Mouse (Mus musculus) lung, adult 18-20 months (tissue): ENCODE measurements around the gene Nrg4.

Source experiments
- DNase-seq, 2 experiments: peaks; one replicate each; pipeline ENCODE4 v3.0.0; 2022; ENCODE audit warnings: mixed read lengths in 2 of 2

Gene Nrg4

DNA sequence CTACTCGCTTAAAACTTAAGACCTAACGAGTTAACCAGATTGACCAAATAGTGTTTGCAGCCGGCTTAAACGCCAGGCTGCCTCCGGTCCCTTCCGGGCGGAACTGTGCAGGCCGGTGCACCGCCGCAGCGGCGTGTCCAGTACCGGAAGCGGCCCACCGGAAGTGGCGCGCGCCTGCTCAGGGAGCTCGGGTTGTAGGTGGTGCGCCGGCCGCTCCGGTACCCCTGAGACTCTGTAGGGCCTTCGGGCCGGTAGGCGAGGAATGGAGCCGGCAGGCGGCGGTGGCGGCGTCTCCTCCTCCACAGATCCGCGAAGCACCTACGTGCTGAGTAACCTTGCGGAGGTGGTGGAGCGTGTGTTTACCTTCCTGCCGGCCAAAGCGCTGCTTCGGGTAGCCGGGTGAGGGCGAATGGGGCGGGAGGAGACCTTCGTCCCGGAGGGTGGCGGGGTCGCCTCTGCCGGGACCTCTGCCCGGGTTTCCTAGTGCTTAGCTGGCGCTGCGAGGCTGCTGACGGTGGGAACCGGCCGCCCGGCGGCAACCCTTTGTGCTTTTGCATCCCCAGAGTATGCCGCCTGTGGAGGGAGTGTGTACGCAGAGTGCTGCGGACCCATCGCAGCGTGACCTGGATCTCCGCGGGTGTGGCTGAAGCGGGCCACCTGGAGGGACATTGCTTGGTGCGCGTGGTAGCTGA lies 117.7 kb downstream of the Nrg4 start, which contains the start of gene Fbxo22:
Fbxo22 (plus strand) TSS at position 136 of the 692 bp plus-strand sequence.
- peak; percentile 79 to 87 for DNase-seq

DNA sequence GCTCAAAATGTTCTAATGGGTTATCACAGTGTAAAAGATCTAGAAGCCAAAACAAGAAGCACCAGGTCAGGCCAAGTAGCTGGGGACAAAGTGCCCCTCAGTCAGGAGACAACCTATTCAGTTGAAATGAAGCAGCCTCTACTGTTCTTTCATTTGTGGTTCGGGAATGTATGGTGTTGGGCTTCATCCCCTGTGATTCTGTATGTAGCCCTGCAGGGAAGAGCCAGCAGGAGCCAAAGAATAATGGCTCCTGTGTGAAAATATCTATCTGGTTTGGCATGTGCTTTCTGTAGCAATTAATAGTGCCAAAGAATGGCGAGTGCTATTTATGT lies 118.2 kb downstream of the Nrg4 start:
- DNase-seq, result no peak

DNA sequence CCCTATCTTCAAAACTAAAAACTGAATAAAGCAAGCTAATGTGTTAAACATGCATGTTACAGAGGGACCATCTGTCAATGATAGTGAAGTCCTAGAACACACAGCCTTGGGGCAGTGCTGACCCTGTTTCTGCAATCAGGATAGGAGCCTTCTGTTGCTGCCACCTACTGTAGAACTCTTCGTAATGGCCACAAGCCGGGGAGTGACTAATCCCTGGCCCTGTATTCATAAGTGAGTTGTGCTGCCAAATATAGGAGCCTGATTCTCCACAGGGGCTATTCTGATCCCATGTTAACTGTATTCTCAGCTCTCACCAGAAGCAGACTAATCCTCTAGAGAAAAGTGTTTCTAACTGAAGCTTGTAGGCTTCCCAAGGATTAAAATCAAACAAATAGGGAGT lies 127.3 kb downstream of the Nrg4 start:
- DNase-seq, result no peak

DNA sequence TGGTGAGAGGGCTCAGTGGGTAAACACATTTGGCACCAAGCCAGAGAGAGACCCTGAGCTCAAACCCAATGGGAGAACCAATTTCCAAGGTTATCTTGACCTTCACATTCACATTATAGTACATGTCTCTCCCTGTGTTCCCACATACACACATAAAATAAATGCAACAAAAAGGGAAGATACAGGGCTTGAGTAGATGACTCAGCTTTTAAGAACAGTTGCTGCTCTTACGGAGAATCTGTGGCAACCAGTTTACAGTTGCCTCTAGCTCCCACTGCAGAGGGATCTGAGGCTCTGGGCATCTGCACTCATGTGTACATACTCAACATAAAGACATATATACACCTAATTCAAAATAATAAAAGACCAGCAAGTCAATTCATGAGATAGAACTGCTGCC lies 128.4 kb downstream of the Nrg4 start:
- DNase-seq, result no peak

DNA sequence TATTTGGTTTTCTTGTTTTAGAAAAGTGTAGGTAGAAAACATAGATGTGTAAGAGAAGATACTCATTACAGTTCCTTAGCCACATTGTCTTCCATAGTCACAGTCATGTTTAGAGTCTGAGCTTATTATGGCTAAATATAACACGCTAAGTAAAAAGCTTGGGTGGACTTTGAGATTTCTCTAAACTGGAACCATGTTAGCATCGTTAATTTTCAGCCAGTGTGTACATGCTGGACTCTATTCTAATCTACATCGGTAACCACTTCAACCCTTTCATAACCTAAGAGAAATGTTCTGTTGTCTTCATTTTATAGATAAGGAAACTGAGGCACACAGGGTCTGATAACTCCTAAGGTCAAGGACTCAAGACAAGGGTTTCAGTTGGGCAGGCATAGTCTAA lies 130.8 kb downstream of the Nrg4 start:
- no peak for DNase-seq

DNA sequence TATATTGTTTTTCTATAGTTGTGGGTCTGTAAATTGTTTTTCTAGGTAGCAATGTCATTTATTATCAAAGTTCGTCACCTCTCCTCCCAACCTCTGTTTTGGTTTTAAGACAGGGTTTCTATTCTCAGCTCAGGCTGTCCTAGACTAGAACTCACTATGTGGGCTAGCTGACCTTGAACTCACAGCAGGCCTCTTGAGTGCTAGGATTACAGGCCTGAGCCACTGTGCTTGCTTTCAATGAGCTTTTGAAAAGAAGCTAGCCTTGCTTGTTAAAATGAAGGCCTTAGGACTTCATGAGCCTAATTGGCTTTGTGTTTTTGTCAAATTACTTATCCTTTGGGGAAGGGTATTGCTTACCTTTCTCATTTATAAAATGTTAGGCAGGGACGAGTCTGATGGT lies 152.4 kb downstream of the Nrg4 start:
- no peak for DNase-seq

DNA sequence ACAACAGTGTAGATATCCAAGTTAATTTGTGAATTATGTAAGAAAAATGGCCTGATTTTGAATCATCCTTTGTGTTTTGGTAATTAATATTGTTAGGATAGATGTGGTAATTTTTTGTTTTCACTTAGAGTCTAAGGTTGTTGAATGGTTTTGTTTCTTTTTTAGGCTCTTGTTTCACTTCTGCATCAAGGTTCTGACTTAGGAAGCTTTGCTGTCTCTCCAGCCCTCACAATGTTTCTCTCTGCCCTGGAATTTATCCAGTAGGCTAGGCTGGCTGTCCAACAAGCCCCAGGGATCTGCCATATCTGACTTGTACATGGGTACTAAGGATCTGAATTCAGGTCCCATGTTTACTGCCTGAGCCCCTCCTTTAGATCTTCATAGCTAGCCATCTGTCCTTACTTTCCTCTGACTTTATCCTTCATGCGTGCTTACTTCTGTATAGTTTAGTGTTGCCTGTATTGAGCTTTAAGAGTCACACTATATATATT lies 154.4 kb downstream of the Nrg4 start:
- no peak for DNase-seq

DNA sequence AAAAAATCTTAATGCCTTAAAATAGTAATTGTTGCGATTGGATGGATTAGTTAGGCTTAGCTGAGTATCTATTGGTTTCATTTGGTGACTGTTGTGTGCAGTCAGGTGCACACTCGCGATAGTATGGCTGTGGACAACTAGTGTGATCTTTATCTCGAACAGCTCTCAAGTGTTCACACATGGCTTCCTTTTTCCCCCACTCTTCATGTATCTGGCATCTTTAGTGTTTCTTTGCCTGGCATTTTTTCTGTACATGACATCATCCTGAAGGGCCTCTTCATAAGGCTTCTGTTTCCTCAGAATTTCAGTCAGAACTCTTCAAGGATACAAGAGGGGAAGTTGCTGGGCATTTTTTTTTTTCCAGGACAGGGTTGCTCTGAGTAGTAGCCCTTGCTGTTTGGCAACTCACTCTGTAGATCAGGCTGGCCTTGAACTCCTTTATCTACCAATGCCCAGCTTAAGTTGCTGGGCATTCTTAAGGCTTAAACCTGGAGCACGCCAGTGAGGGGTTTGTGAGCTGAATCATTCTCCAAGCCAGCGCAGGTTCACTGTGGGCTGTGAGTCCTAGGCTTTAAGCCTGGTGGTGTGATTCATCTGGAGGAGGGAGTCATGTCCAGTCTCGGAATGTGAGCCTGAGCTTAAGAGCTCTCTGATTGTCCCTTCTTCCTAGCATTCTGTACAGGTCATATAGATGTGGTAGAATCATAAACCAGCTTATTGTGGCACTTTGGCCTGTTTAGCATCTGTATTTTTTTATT lies 155.8 kb downstream of the Nrg4 start:
- DNase-seq, result peak in 1 of 2 experiments; percentile 16
